Mouse (Mus musculus): ENCODE results near the gene Sfrp5.

GRCm38 (mm10) chr19:42240881-42241280 is 38.8 kb upstream of the Sfrp5 start:
- no peak for TF ChIP-seq GATA1 (IDR thresholded peaks at IDR 0.05; ENCODE audit: low read length)
- TF ChIP-seq TAL1 (IDR thresholded peaks at IDR 0.05; ENCODE audit: low read length): no peak

Data from erythroblast, embryonic 14.5 days (primary cell).